Mouse (Mus musculus) erythroblast, embryonic 14.5 days (primary cell): ENCODE data around the gene Zfp771. TPM values are rescaled to one million over a fixed set of nuclear protein-coding genes. Genes with fewer than 3 reads are reported as not detected.

ENCODE experiments used
- H3K27me3 ChIP-seq: 2 replicates; pipeline ENCODE4 v1.6.1; 2012; ENCODE audit warnings: inconsistent platforms; ENCODE audit not compliant: control insufficient read depth
- H3K36me3 ChIP-seq: 2 replicates; pipeline ENCODE4 v1.6.1; 2012; ENCODE audit warnings: mild to moderate bottlenecking, inconsistent platforms; ENCODE audit not compliant: control insufficient read depth
- H3K4me1 ChIP-seq: 2 replicates; pipeline ENCODE4 v1.6.1; 2012; ENCODE audit warnings: inconsistent platforms; ENCODE audit not compliant: control insufficient read depth
- H3K4me3 ChIP-seq: replicated peaks from 2 replicates; pipeline ENCODE3; 2012; ENCODE audit warnings: moderate library complexity, mild to moderate bottlenecking, inconsistent platforms
- H3K9me3 ChIP-seq: 2 replicates; pipeline ENCODE4 v1.6.1; 2012; ENCODE audit warnings: low read length, inconsistent platforms, mixed read lengths; ENCODE audit not compliant: control insufficient read depth
- GATA1 ChIP-seq: IDR thresholded peaks from 2 replicates; pipeline ENCODE4 v1.6.1; 2012; ENCODE audit warnings: low read length, inconsistent platforms, mixed read lengths
- TAL1 ChIP-seq: IDR thresholded peaks from 3 replicates; pipeline ENCODE4 v1.6.1; 2012; ENCODE audit warnings: low read length, inconsistent platforms, mixed read lengths
- polyA plus RNA-seq: library from polyadenylated mRNA; stranded (reverse); fragments of >175 nt; gene quantifications from 2 replicates; pipeline ENCODE4 v1.2.3, GENCODE M21; 2012

Zfp771 gene
- polyA plus RNA-seq, 1 experiment, result 4.8 TPM

- no peak for TF ChIP-seq GATA1
- no peak for TF ChIP-seq TAL1
- Histone ChIP-seq H3K4me1 (peaks cover 53% of the 10 kb centered on the region), H3K4me3 (peak within 1 kb of the TSS; percentile 80), H3K27me3 (no peaks in the 10 kb centered on the region), H3K36me3 (peaks cover 38% of the 10 kb centered on the region), H3K9me3 (peaks cover 1% of the 10 kb centered on the region; the same call in 1 of the 2 replicates)
Observed at GRCm38 (mm10) chr7:127273925-127274789, 30.1 kb downstream of the Zfp771 start, which contains the start of gene Sephs2. Gene Sephs2 (minus strand): TSS chr7:127274055.

- H3K36me3 ChIP-seq, result peaks cover 16% of the 10 kb centered on the region
- TF ChIP-seq GATA1, result no peak
- no peak for TF ChIP-seq TAL1
- H3K4me1 ChIP-seq, result peaks cover 49% of the 10 kb centered on the region
- no peaks in the 10 kb centered on the region for H3K27me3 ChIP-seq
- no peak overlapping the region for H3K4me3 ChIP-seq
- no peaks in the 10 kb centered on the region for H3K9me3 ChIP-seq
Observed at GRCm38 (mm10) chr7:127276519-127276961, 32.5 kb downstream of the Zfp771 start.

GRCm38 (mm10) chr7:127278311-127278710 is 34.2 kb downstream of the Zfp771 start:
- no peaks in the 10 kb centered on the region for H3K27me3 ChIP-seq
- no peak for TF ChIP-seq GATA1
- TF ChIP-seq TAL1, result no peak
- no peaks in the 10 kb centered on the region for H3K36me3 ChIP-seq
- no peak overlapping the region for H3K4me3 ChIP-seq
- H3K4me1 ChIP-seq, result peaks cover 36% of the 10 kb centered on the region
- no peaks in the 10 kb centered on the region for H3K9me3 ChIP-seq

GRCm38 (mm10) chr7:127280092-127280491 is 36.0 kb downstream of the Zfp771 start:
- Histone ChIP-seq H3K9me3 (no peaks in the 10 kb centered on the region), H3K4me1 (peaks cover 29% of the 10 kb centered on the region), H3K27me3 (no peaks in the 10 kb centered on the region), H3K36me3 (no peaks in the 10 kb centered on the region), H3K4me3 (no peak overlapping the region)
- no peak for TF ChIP-seq GATA1
- TF ChIP-seq TAL1, result no peak

- no peaks in the 10 kb centered on the region for H3K9me3 ChIP-seq
- TF ChIP-seq TAL1 (no peak), GATA1 (no peak)
- H3K27me3 ChIP-seq, result no peaks in the 10 kb centered on the region
- no peaks in the 10 kb centered on the region for H3K36me3 ChIP-seq
- no peak overlapping the region for H3K4me3 ChIP-seq
- H3K4me1 ChIP-seq, result peaks cover 34% of the 10 kb centered on the region
Observed at GRCm38 (mm10) chr7:127281114-127281513, 37.0 kb downstream of the Zfp771 start.

- Histone ChIP-seq H3K9me3 (no peaks in the 10 kb centered on the region), H3K4me1 (peaks cover 30% of the 10 kb centered on the region), H3K36me3 (no peaks in the 10 kb centered on the region), H3K4me3 (no peak overlapping the region), H3K27me3 (no peaks in the 10 kb centered on the region)
- no peak for TF ChIP-seq TAL1
- no peak for TF ChIP-seq GATA1
Observed at GRCm38 (mm10) chr7:127282190-127282589, 38.1 kb downstream of the Zfp771 start.

GRCm38 (mm10) chr7:127285154-127285553 is 41.1 kb downstream of the Zfp771 start:
- H3K9me3 ChIP-seq, result no peaks in the 10 kb centered on the region
- peaks cover 1% of the 10 kb centered on the region for H3K27me3 ChIP-seq
- peaks cover 15% of the 10 kb centered on the region for H3K4me1 ChIP-seq
- no peak for TF ChIP-seq GATA1
- TF ChIP-seq TAL1, result no peak
- no peaks in the 10 kb centered on the region for H3K36me3 ChIP-seq
- no peak overlapping the region for H3K4me3 ChIP-seq

- TF ChIP-seq GATA1 (no peak), TAL1 (no peak)
- Histone ChIP-seq H3K4me3 (no peak overlapping the region), H3K27me3 (peaks cover 5% of the 10 kb centered on the region), H3K4me1 (peaks cover 15% of the 10 kb centered on the region), H3K36me3 (no peaks in the 10 kb centered on the region), H3K9me3 (no peaks in the 10 kb centered on the region)
Observed at GRCm38 (mm10) chr7:127287940-127288339, 43.9 kb downstream of the Zfp771 start.

GRCm38 (mm10) chr7:127289306-127289705 is 45.2 kb downstream of the Zfp771 start:
- TF ChIP-seq TAL1 (no peak), GATA1 (no peak)
- peaks cover 12% of the 10 kb centered on the region for H3K4me1 ChIP-seq
- H3K36me3 ChIP-seq, result no peaks in the 10 kb centered on the region
- H3K9me3 ChIP-seq, result no peaks in the 10 kb centered on the region
- H3K27me3 ChIP-seq, result peaks cover 5% of the 10 kb centered on the region
- no peak overlapping the region for H3K4me3 ChIP-seq

- Histone ChIP-seq H3K36me3 (no peaks in the 10 kb centered on the region), H3K9me3 (no peaks in the 10 kb centered on the region), H3K4me1 (peaks cover 9% of the 10 kb centered on the region), H3K27me3 (peaks cover 5% of the 10 kb centered on the region), H3K4me3 (no peak overlapping the region)
- TF ChIP-seq TAL1 (no peak), GATA1 (no peak)
Observed at GRCm38 (mm10) chr7:127290142-127290541, 46.1 kb downstream of the Zfp771 start.
